8 mouse cellular contexts compared by ENCODE assay signal in the genomic region with DNA sequence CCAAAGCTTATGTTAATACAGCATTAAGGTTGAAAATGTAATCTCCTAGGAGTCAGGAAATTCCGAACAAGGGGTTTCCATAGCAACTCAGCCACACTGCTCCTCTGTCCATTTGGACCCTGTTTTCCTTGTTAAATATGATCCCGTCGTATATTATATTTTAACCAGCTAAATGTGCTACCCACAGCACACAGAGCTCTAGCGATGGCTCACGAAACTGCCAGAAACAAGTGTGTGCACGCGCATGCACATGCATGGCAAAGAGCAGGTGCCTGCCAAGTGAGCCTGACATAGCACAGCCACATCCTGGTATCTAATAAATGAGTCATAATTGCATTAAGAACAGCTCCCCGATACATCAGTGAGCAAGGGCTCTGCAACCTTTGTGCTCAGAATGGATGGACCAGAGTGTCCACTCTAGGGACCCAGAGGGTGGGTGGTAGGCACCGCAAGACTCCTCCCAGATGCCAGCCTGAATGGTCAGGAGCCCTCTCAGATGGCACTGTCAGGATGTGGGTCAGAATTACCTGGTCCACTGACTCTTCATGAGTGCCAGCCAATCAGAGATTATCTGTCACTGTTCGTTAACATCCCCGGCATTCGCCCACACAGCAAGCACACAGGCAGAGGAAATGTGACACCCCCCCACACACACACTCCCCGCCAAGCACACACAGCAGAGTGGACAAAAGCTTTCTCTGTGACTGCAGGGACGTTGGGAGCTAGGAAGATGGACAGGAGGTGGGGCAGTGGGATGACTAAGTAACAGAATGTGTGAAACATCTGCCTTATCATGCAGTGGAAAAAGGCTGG.
DNase-seq lines count a peak whose midpoint lies in the region; ATAC-seq and TF ChIP-seq lines count a peak whose summit lies in the region.

No protein-coding gene starts in this region.

- peak; percentile 31; the same call in 1 of the 2 replicates for ATAC-seq in intestine, embryonic 14.5 days (replicated peaks; ENCODE audit: low FRiP score, low TSS enrichment, low read depth)
- no peak for ATAC-seq in intestine, postnatal 0 days
- no peak for ATAC-seq in embryonic facial prominence, embryonic 11.5 days (replicated peaks; ENCODE audit: insufficient number of reproducible peaks, low FRiP score, low TSS enrichment, low read depth)
- ATAC-seq in heart, embryonic 14.5 days (ENCODE audit: insufficient number of reproducible peaks, insufficient read depth, low FRiP score, low read depth) = peak; percentile 28; the same call in 1 of the 2 replicates
- ATAC-seq in stomach, embryonic 14.5 days (ENCODE audit: insufficient number of reproducible peaks, insufficient read depth, low FRiP score, low read depth) = no peak; the same call in 1 of the 2 replicates

- 38% methylated on average over 14 of the region's 14 CpGs for WGBS in intestine, embryonic 14.5 days
- 46% methylated on average over 14 of the region's 14 CpGs for WGBS in intestine, postnatal 0 days
- WGBS in embryonic facial prominence, embryonic 11.5 days = 40% methylated on average over 14 of the region's 14 CpGs
- WGBS in heart, embryonic 14.5 days = 41% methylated on average over 14 of the region's 14 CpGs
- WGBS in stomach, embryonic 14.5 days = 39% methylated on average over 14 of the region's 14 CpGs

- no peaks in the 10 kb centered on the region for H3K27me3 ChIP-seq in intestine, embryonic 14.5 days (replicated peaks; ENCODE audit: control insufficient read depth, insufficient read depth, low read length)
- H3K27me3 ChIP-seq in intestine, postnatal 0 days (replicated peaks; ENCODE audit: control insufficient read depth, insufficient read depth, low read length) = no peaks in the 10 kb centered on the region
- H3K27me3 ChIP-seq in embryonic facial prominence, embryonic 11.5 days (ENCODE audit: control insufficient read depth, insufficient read depth, low read length) = no peaks in the 10 kb centered on the region
- no peaks in the 10 kb centered on the region for H3K27me3 ChIP-seq in heart, embryonic 14.5 days (ENCODE audit: control insufficient read depth, insufficient read depth, low read length)
- no peaks in the 10 kb centered on the region for H3K27me3 ChIP-seq in stomach, embryonic 14.5 days (ENCODE audit: control insufficient read depth, insufficient read depth, low read length)

- H3K4me3 ChIP-seq in intestine, embryonic 14.5 days (ENCODE audit: low read depth, low read length) = no peak overlapping the region
- no peak overlapping the region for H3K4me3 ChIP-seq in intestine, postnatal 0 days (ENCODE audit: low read depth, low read length)
- no peak overlapping the region for H3K4me3 ChIP-seq in embryonic facial prominence, embryonic 11.5 days (ENCODE audit: low read depth, low read length)
- no peak overlapping the region for H3K4me3 ChIP-seq in heart, embryonic 14.5 days (ENCODE audit: control insufficient read depth in 1 of 2, insufficient read depth in 1 of 2, low read depth in 1 of 2, low read length in 2 of 2)
- H3K4me3 ChIP-seq in stomach, embryonic 14.5 days (ENCODE audit: low read depth, low read length) = no peak overlapping the region

- H3K4me1 ChIP-seq in intestine, embryonic 14.5 days (replicated peaks; ENCODE audit: control insufficient read depth, insufficient read depth, low read length) = peaks cover 13% of the 10 kb centered on the region
- H3K4me1 ChIP-seq in intestine, postnatal 0 days (replicated peaks; ENCODE audit: control insufficient read depth, insufficient read depth, low read length) = peaks cover 4% of the 10 kb centered on the region; the same call in 1 of the 2 replicates
- peaks cover 2% of the 10 kb centered on the region; the same call in 1 of the 2 replicates for H3K4me1 ChIP-seq in embryonic facial prominence, embryonic 11.5 days (ENCODE audit: control insufficient read depth, insufficient read depth, low read length)
- H3K4me1 ChIP-seq in heart, embryonic 14.5 days (ENCODE audit: control insufficient read depth in 2 of 2, insufficient read depth in 2 of 2, low read length in 2 of 2) = peaks cover 17 to 19% of the 10 kb centered on the region in 2 experiments
- H3K4me1 ChIP-seq in stomach, embryonic 14.5 days (ENCODE audit: control insufficient read depth, insufficient read depth, low read length) = peaks cover 16% of the 10 kb centered on the region

- no peak overlapping the region for H3K9ac ChIP-seq in intestine, embryonic 14.5 days (ENCODE audit: low read length)
- H3K9ac ChIP-seq in intestine, postnatal 0 days (ENCODE audit: low read depth, low read length) = no peak overlapping the region
- H3K9ac ChIP-seq in embryonic facial prominence, embryonic 11.5 days (replicated peaks; ENCODE audit: low read length) = no peak overlapping the region
- no peak overlapping the region for H3K9ac ChIP-seq in heart, embryonic 14.5 days (ENCODE audit: low read length)
- H3K9ac ChIP-seq in stomach, embryonic 14.5 days (replicated peaks; ENCODE audit: low read depth, low read length) = no peak overlapping the region

- H3K27ac ChIP-seq in intestine, embryonic 14.5 days (ENCODE audit: low read depth) = peak overlapping the region; percentile 40
- no peak overlapping the region for H3K27ac ChIP-seq in intestine, postnatal 0 days (ENCODE audit: low read depth, low read length)
- H3K27ac ChIP-seq in embryonic facial prominence, embryonic 11.5 days (replicated peaks; ENCODE audit: low read depth, low read length) = no peak overlapping the region
- H3K27ac ChIP-seq in heart, embryonic 14.5 days (replicated peaks in 1 of 2; ENCODE audit: control insufficient read depth in 1 of 2, insufficient read depth in 1 of 2, low read depth in 2 of 2, low read length in 2 of 2) = peak overlapping the region in 1 of 2 experiments; percentile 42; a peak in 2 of 4 replicates
- H3K27ac ChIP-seq in stomach, embryonic 14.5 days (ENCODE audit: low read length) = peak overlapping the region; percentile 52; the same call in 1 of the 2 replicates

- H3K36me3 ChIP-seq in intestine, embryonic 14.5 days (ENCODE audit: control insufficient read depth, insufficient read depth, low read length) = no peaks in the 10 kb centered on the region
- no peaks in the 10 kb centered on the region for H3K36me3 ChIP-seq in intestine, postnatal 0 days (ENCODE audit: control insufficient read depth, insufficient read depth)
- no peaks in the 10 kb centered on the region for H3K36me3 ChIP-seq in embryonic facial prominence, embryonic 11.5 days (replicated peaks; ENCODE audit: control insufficient read depth, insufficient read depth, low read depth, low read length)
- no peaks in the 10 kb centered on the region for H3K36me3 ChIP-seq in heart, embryonic 14.5 days (ENCODE audit: control insufficient read depth, insufficient read depth, low read length)
- H3K36me3 ChIP-seq in stomach, embryonic 14.5 days (ENCODE audit: control insufficient read depth, insufficient read depth, low read length) = no peaks in the 10 kb centered on the region

- no peak for DNase-seq in intestine, embryonic 14.5 days (ENCODE audit: low spot score)
- peak; percentile 28 for DNase-seq in embryonic facial prominence, embryonic 11.5 days (ENCODE audit: low spot score)
- peak; percentile 19 to 23 for DNase-seq in kidney, postnatal 36 days
- DNase-seq in lung, postnatal 10 days = peak; percentile 36
- no peak for DNase-seq in spleen, postnatal 4 days (ENCODE audit: low spot score in 2 of 2)

- no peaks in the 10 kb centered on the region for H3K9me3 ChIP-seq in intestine, embryonic 14.5 days (ENCODE audit: control insufficient read depth, low read length)
- H3K9me3 ChIP-seq in intestine, postnatal 0 days (ENCODE audit: control insufficient read depth) = no peaks in the 10 kb centered on the region
- H3K9me3 ChIP-seq in embryonic facial prominence, embryonic 11.5 days (replicated peaks; ENCODE audit: control insufficient read depth, low read length) = no peaks in the 10 kb centered on the region
- H3K9me3 ChIP-seq in heart, embryonic 14.5 days (ENCODE audit: control insufficient read depth, low read length) = no peaks in the 10 kb centered on the region
- no peaks in the 10 kb centered on the region for H3K9me3 ChIP-seq in stomach, embryonic 14.5 days (ENCODE audit: control insufficient read depth, low read depth, low read length)

- no peak overlapping the region for H3K4me2 ChIP-seq in intestine, embryonic 14.5 days (ENCODE audit: low read length)
- no peak overlapping the region for H3K4me2 ChIP-seq in intestine, postnatal 0 days (replicated peaks; ENCODE audit: low read depth)
- no peak overlapping the region for H3K4me2 ChIP-seq in embryonic facial prominence, embryonic 11.5 days (ENCODE audit: low read depth, low read length)
- peak overlapping the region; percentile 21; the same call in 1 of the 2 replicates for H3K4me2 ChIP-seq in heart, embryonic 14.5 days (ENCODE audit: low read length)
- H3K4me2 ChIP-seq in stomach, embryonic 14.5 days (replicated peaks; ENCODE audit: low read depth, low read length) = no peak overlapping the region

- no peak for TF ChIP-seq CTCF in intestine, postnatal 0 days (IDR thresholded peaks at IDR 0.05; ENCODE audit: low read depth)

Comparison
In these comparisons a context has a peak if more than half of its experiments do, and no peak if none do; other contexts are left out.
1. ATAC-seq: peak in intestine, embryonic 14.5 days (single experiment) and heart, embryonic 14.5 days (single experiment); none in intestine, postnatal 0 days (single experiment), embryonic facial prominence, embryonic 11.5 days (single experiment) and stomach, embryonic 14.5 days (single experiment).
2. H3K27ac ChIP-seq: peak in intestine, embryonic 14.5 days (single experiment) and stomach, embryonic 14.5 days (single experiment); none in intestine, postnatal 0 days (single experiment) and embryonic facial prominence, embryonic 11.5 days (single experiment).
3. DNase-seq: peak in embryonic facial prominence, embryonic 11.5 days (single experiment), kidney, postnatal 36 days (2 of 2) and lung, postnatal 10 days (single experiment); none in intestine, embryonic 14.5 days (single experiment) and spleen, postnatal 4 days (0 of 2).